Mouse (Mus musculus) neural tube, embryonic 11.5 days (tissue): ENCODE results near the gene Hnrnpul1. TPM values are rescaled to one million over a fixed set of nuclear protein-coding genes. Genes with fewer than 3 reads are reported as not detected.

ENCODE experiments used
- ATAC-seq: fragments of 200-750 bp; cut with Nextera tagmentation; 2 replicates; pipeline ENCODE4 v1.8.0; 2017; ENCODE audit warnings: moderate number of reproducible peaks, mild to moderate bottlenecking, moderate TSS enrichment, moderate library complexity; ENCODE audit not compliant: insufficient read depth, low FRiP score, low TSS enrichment
- DNase-seq: peaks from one replicate; pipeline ENCODE4 v3.0.0-alpha.2; 2015; ENCODE audit warnings: low spot score
- H3K27ac ChIP-seq: fragments of 300-500 bp; sonication (generic); 2 replicates; pipeline ENCODE4 v1.5.1; 2014; ENCODE audit warnings: low read depth, mild to moderate bottlenecking, low read length
- H3K27me3 ChIP-seq: fragments of 300-500 bp; sonication (generic); 2 replicates; pipeline ENCODE4 v1.6.1; 2014; ENCODE audit warnings: mild to moderate bottlenecking, low read length, mixed read lengths; ENCODE audit not compliant: control insufficient read depth, insufficient read depth
- H3K36me3 ChIP-seq: fragments of 300-500 bp; sonication (generic); 2 replicates; pipeline ENCODE4 v1.6.1; 2014; ENCODE audit warnings: mild to moderate bottlenecking, low read length, moderate library complexity, mixed read lengths; ENCODE audit not compliant: control insufficient read depth, insufficient read depth
- H3K4me1 ChIP-seq: fragments of 300-500 bp; sonication (generic); 2 replicates; pipeline ENCODE4 v1.6.1; 2014; ENCODE audit warnings: low read length, mixed read lengths; ENCODE audit not compliant: control insufficient read depth, insufficient read depth
- H3K4me2 ChIP-seq: fragments of 300-500 bp; sonication (generic); 2 replicates; pipeline ENCODE4 v1.6.1; 2014; ENCODE audit warnings: low read depth, mild to moderate bottlenecking, moderate library complexity
- H3K4me3 ChIP-seq: fragments of 300-500 bp; sonication (generic); 2 replicates; pipeline ENCODE4 v1.5.1; 2014; ENCODE audit warnings: low read depth, low read length
- H3K9ac ChIP-seq: fragments of 300-500 bp; sonication (generic); 2 replicates; pipeline ENCODE4 v1.6.1; 2014; ENCODE audit warnings: mild to moderate bottlenecking, low read length
- H3K9me3 ChIP-seq: fragments of 300-500 bp; sonication (generic); 2 replicates; pipeline ENCODE4 v1.6.1; 2016; ENCODE audit warnings: low read length; ENCODE audit not compliant: control insufficient read depth
- WGBS: fragments of 180-500 bp; shearing (Covaris S2); extraction: QIAGEN DNeasy Blood & Tissue Kit; methylation state at CpG from one replicate; pipeline ENCODE4 v1.1.7; 2014; 5-methylcytosine and 5-hydroxymethylcytosine counted together
- polyA plus RNA-seq: library from polyadenylated mRNA; unstranded; fragments of >200 nt; fragmentation: Nextera tagmentation; extraction: Ambion mirVana; gene quantifications from 2 replicates; pipeline ENCODE4 v1.2.1, GENCODE M21; 2014

Hnrnpul1 gene
- polyA plus RNA-seq, 1 experiment from 2014 or later, result 70.2 TPM

GRCm38 (mm10) chr7:25710519-25711130 is 43.9 kb downstream of the Hnrnpul1 start:
- 14% methylated on average over 5 of the region's 7 CpGs for WGBS
- ATAC-seq, result peak; percentile 18; the same call in 1 of the 2 replicates
- Histone ChIP-seq H3K36me3 (peaks cover 13% of the 10 kb centered on the region), H3K9ac (peak overlapping the region; percentile 42; the same call in 1 of the 2 replicates), H3K27ac (no peak overlapping the region), H3K4me2 (no peak overlapping the region), H3K4me3 (no peak overlapping the region), H3K4me1 (peaks cover 20% of the 10 kb centered on the region), H3K9me3 (no peaks in the 10 kb centered on the region), H3K27me3 (no peaks in the 10 kb centered on the region)
- DNase-seq, result no peak

GRCm38 (mm10) chr7:25709961-25710360 is 44.6 kb downstream of the Hnrnpul1 start:
- DNase-seq (no peak), ATAC-seq (0 out of 2 replicates have a peak, but pooled peaks have one; percentile 6)
- H3K4me2 ChIP-seq, result no peak overlapping the region
- peaks cover 6% of the 10 kb centered on the region for H3K36me3 ChIP-seq
- no peak overlapping the region for H3K27ac ChIP-seq
- H3K9me3 ChIP-seq, result no peaks in the 10 kb centered on the region
- no peak overlapping the region for H3K4me3 ChIP-seq
- 13% methylated on average over 12 of the region's 12 CpGs for WGBS
- H3K9ac ChIP-seq, result peak overlapping the region; percentile 42
- H3K27me3 ChIP-seq, result no peaks in the 10 kb centered on the region
- peaks cover 20% of the 10 kb centered on the region for H3K4me1 ChIP-seq

- WGBS, result 64% methylated on average over 15 of the region's 15 CpGs
- 0 out of 2 replicates have a peak overlapping the region, but pooled peaks have one; percentile 22 for H3K9ac ChIP-seq
Observed at GRCm38 (mm10) chr7:25707581-25708292, 46.8 kb downstream of the Hnrnpul1 start.

GRCm38 (mm10) chr7:25706578-25707170 is 47.9 kb downstream of the Hnrnpul1 start:
- H3K9me3 ChIP-seq, result no peaks in the 10 kb centered on the region
- no peak overlapping the region for H3K27ac ChIP-seq
- DNase-seq, result no peak
- H3K4me3 ChIP-seq, result no peak overlapping the region
- no peak overlapping the region for H3K4me2 ChIP-seq
- no peaks in the 10 kb centered on the region for H3K36me3 ChIP-seq
- peaks cover 17% of the 10 kb centered on the region for H3K4me1 ChIP-seq
- WGBS, result 62% methylated on average over 7 of the region's 7 CpGs
- no peak for ATAC-seq
- H3K9ac ChIP-seq, result no peak overlapping the region
- no peaks in the 10 kb centered on the region for H3K27me3 ChIP-seq

More at GRCm38 (mm10) chr7:25707581-25708292, 46.8 kb downstream of the Hnrnpul1 start:
- Histone ChIP-seq H3K36me3 (peaks cover under 1% of the 10 kb centered on the region), H3K9me3 (no peaks in the 10 kb centered on the region), H3K27me3 (no peaks in the 10 kb centered on the region), H3K4me2 (no peak overlapping the region; the same call in 1 of the 2 replicates), H3K4me1 (peaks cover 22% of the 10 kb centered on the region), H3K27ac (peak overlapping the region; percentile 34; the same call in 1 of the 2 replicates), H3K4me3 (no peak overlapping the region)
- ATAC-seq (no peak), DNase-seq (no peak)

- no peaks in the 10 kb centered on the region for H3K27me3 ChIP-seq
- no peak overlapping the region for H3K4me3 ChIP-seq
- 75% methylated on average over 6 of the region's 6 CpGs for WGBS
- peaks cover 11% of the 10 kb centered on the region for H3K4me1 ChIP-seq
- H3K36me3 ChIP-seq, result no peaks in the 10 kb centered on the region
- no peak overlapping the region for H3K27ac ChIP-seq
- ATAC-seq (no peak), DNase-seq (no peak)
- no peak overlapping the region for H3K9ac ChIP-seq
- H3K4me2 ChIP-seq, result no peak overlapping the region
- H3K9me3 ChIP-seq, result no peaks in the 10 kb centered on the region
Observed at GRCm38 (mm10) chr7:25705801-25706251, 48.7 kb downstream of the Hnrnpul1 start.

- no peak for ATAC-seq
Observed at GRCm38 (mm10) chr7:25704716-25705364, 49.7 kb downstream of the Hnrnpul1 start.

GRCm38 (mm10) chr7:25703793-25704494 is 50.6 kb downstream of the Hnrnpul1 start:
- no peak overlapping the region for H3K4me3 ChIP-seq
- H3K9ac ChIP-seq, result no peak overlapping the region
- H3K4me1 ChIP-seq, result peaks cover 3% of the 10 kb centered on the region; the same call in 1 of the 2 replicates
- DNase-seq (no peak), ATAC-seq (no peak)
- no peak overlapping the region for H3K27ac ChIP-seq
- peak overlapping the region; percentile 1; the same call in 1 of the 2 replicates for H3K4me2 ChIP-seq
- H3K9me3 ChIP-seq, result no peaks in the 10 kb centered on the region
- 28% methylated on average over 10 of the region's 10 CpGs for WGBS
- H3K36me3 ChIP-seq, result no peaks in the 10 kb centered on the region
- no peaks in the 10 kb centered on the region for H3K27me3 ChIP-seq

More at GRCm38 (mm10) chr7:25704716-25705364, 49.7 kb downstream of the Hnrnpul1 start:
- Histone ChIP-seq H3K36me3 (no peaks in the 10 kb centered on the region), H3K27me3 (no peaks in the 10 kb centered on the region), H3K9me3 (no peaks in the 10 kb centered on the region), H3K4me1 (peaks cover 3% of the 10 kb centered on the region), H3K4me3 (peak overlapping the region; percentile 24), H3K4me2 (peak overlapping the region; percentile 46), H3K9ac (no peak overlapping the region), H3K27ac (no peak overlapping the region)
- WGBS, result 7% methylated on average over 18 of the region's 37 CpGs
- DNase-seq, result no peak

GRCm38 (mm10) chr7:25702350-25702749 is 52.2 kb downstream of the Hnrnpul1 start:
- 0 out of 2 replicates have a peak, but pooled peaks cover 3% of the 10 kb centered on the region for H3K4me1 ChIP-seq
- DNase-seq (no peak), ATAC-seq (no peak)
- no peak overlapping the region for H3K9ac ChIP-seq
- H3K4me2 ChIP-seq, result no peak overlapping the region
- H3K27ac ChIP-seq, result no peak overlapping the region
- no peaks in the 10 kb centered on the region for H3K9me3 ChIP-seq
- no peaks in the 10 kb centered on the region for H3K27me3 ChIP-seq
- H3K4me3 ChIP-seq, result no peak overlapping the region
- 93% methylated on average over 2 of the region's 2 CpGs for WGBS
- no peaks in the 10 kb centered on the region for H3K36me3 ChIP-seq
